Mouse (Mus musculus) heart, adult 8-10 months (tissue): ENCODE measurements around the gene Atp6v1d. TPM values are rescaled to one million over a fixed set of nuclear protein-coding genes. Genes with fewer than 3 reads are reported as not detected.

Experiments
- DNase-seq: peaks from one replicate; pipeline ENCODE4 v3.0.0; 2022; ENCODE audit warnings: low spot score
- total RNA-seq, 4 experiments: library from RNA; stranded (reverse); gene quantifications; 2 replicates each; pipeline ENCODE4 v1.2.4; 2022

Atp6v1d gene
- total RNA-seq, 4 experiments from 2014 or later = 73.6 to 82.4 (median 74.8) TPM

- DNase-seq = peak; percentile 26
Observed at GRCm38 (mm10) chr12:78794236-78794635, 67.2 kb downstream of the Atp6v1d start.

- DNase-seq = no peak
Observed at GRCm38 (mm10) chr12:78790791-78791190, 70.6 kb downstream of the Atp6v1d start.

Other genes starting within 250 kb of the Atp6v1d start
- gene Fam71d, start 170.1 kb downstream of the Atp6v1d start, total RNA-seq = not detected
- 10 to 100 TPM; 12.7 to 18.1 (median 15.4) TPM for gene Mpp5, start 112.7 kb downstream of the Atp6v1d start, total RNA-seq
- gene Eif2s1, start 181 bp upstream of the Atp6v1d start, total RNA-seq = 10 to 100 TPM; 35.0 to 50.0 (median 45.0) TPM
- gene Plek2, start 45.3 kb upstream of the Atp6v1d start, total RNA-seq = under 1 TPM in 3 of 4 experiments, not detected in 1; 0.22 to 0.49 (median 0.38) TPM
- gene Tmem229b, start 146.0 kb upstream of the Atp6v1d start, total RNA-seq = 1 to 10 TPM; 2.3 to 4.4 (median 2.9) TPM
- gene Plekhh1, start 167.5 kb upstream of the Atp6v1d start, total RNA-seq = 1 to 10 TPM in 2 of 4 experiments, under 1 TPM in 2; 0.87 to 2.8 (median 1.4) TPM
- 1 to 10 TPM; 2.6 to 4.7 (median 3.5) TPM for gene Pigh, start 228.0 kb upstream of the Atp6v1d start, total RNA-seq